Mouse (Mus musculus): Measurements from ENCODE around the gene Esp8.
"Not testable (repeated sequence)": the region's sequence is repeated elsewhere in the genome, so short reads cannot be mapped to it uniquely, and the experiment has no call there.

The Esp8 gene

DNA sequence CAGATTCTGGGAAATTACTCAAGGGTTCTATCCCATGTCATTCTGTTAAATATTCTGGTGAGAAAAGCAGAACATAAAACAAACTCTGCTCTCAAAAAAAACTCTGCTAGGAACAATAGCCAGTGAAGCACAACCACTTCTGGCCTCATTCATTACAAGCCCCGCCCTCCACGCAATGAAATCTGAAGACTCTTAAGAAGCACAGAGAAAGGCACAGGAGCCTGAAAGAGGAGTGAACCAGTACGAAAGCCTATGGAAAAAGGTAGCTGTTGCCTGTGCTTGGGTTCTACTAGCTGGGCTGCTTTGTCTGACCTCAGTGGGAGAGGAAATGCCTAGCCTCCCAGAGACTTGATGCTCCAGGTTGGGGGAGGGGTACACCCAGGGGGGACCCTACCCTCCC, at the start of gene Esp8:
Esp8 (plus strand) TSS at position 205 of the 400 bp plus-strand sequence.
- no peak for DNase-seq

DNA sequence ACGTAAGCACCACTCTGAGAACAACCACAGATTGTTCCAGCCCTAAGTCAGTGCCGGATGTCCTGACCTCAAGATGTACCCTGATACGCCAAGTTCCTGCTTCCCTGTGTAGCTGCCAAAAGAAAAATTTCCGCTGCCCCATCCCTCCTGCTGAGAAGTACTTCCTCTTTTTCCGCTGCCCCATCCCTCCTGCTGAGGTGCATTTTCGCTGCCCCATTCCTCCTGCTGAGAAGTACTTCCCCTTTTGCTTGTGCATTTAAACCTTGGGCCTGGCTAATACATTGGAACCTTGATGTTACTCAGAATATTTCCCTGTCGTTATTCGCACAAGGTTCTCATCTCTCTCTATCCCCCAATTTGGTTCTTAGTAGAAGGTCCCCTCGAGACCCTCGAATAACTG, 36.3 kb upstream of the Esp8 start:
- not testable (repeated sequence) for DNase-seq

DNA sequence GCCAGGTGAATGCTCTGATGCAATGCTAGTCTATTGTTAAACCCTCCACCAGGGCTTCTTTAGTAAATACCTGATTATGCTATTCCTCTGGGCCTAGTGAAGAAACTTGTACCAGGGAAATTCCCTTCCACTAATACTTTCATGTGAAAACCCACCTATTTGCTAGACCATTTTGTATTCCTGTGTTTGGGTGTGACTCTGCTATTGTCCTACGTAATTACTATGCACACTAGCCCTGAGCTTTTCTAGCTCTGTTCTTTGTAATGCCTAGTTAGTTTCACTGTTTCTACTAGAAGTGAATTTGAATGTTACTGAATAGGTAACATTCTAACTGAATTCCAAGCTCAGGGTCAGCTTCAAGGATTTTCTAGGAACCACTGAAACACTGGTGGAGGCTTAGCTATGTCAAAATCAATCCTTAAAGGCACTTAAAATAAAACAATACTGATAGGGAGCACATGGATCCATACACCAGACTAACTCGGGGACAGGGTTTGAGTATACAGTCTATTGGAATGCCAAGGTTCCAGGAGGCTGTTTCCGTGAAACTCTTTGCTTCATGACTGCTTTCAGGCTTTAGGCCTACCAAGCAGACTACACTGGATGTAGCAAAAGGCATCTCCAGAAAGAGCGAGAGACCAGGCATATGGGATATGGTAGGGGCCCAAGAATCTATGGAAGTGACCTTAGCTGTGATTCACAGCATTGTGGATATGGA, 24.2 kb upstream of the Esp8 start:
- not testable (repeated sequence) for DNase-seq

DNA sequence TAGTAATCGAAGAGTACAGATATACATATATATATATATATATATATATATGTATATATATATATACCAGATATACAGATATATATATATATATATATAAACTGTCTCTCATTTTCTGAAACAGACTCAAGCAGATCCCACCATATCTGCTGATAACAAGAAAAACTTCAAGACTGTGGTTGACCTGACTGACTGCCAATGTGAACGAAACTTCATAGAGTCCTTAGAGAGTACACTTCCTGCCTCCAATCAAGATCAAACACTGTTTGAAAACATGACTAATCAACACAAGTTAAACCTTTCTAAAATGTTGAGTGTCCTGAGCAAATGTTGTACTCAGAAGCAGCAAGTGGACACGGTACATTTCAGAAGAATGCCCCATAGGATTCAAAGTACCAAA, 10.0 kb downstream of the Esp8 start:
- no peak for DNase-seq

DNA sequence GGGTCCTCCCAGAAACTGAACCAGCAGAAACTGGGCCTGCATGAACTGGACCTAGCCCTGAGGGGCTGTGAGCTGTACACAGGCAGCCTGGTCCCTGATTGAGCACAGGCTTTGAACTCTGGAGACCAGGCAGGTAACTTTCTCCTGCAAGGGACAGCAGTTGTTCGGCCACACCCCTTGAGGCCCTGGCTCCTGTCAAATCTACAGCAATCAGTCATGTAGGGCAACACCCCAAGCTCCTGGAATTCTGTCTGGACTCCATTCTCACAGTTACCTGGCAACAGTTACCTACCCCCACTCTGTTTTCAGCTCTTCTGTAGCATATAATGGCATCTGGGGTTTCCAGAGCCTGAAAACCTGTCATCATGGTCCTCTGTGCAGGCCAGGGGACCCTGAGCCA, 11.3 kb downstream of the Esp8 start:
- DNase-seq, result no peak

DNA sequence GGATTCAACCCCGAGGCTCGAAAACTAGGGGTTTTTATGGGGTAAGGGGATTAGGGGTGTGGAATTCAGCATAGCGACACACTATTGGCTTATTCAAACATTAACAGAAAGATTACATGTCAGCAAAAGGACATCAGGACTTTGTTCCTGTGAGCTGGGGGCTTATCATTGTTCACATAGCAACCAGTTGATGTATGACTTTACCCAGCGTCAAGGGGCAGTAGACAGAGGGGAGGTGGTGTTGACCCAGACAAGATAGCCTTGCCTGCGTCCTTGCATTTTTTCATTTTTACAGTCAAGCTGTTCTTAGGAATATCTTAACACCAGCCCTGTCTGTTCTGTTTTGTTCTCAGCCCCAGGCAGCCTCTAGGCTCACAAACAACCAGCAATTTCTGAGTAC, 27.2 kb downstream of the Esp8 start:
- DNase-seq, result not testable (repeated sequence)

DNA sequence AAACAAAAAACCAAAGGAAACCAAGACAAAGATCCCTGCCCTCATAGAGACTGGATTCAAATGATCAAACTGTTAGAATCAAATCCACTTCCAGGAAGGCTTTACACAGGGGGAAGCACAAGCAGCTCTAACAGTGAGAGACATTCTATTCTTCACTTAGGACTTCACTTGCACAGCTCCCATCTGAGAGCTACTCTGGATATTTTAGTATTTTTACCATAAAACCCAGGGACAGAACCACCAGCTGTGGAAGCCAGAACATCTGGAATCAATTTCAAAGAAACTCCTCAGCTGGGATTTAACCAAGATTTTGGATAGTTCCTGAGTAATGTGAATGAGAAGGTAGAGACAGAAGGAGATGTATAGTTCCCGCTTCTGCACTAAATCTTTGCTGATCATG, 33.6 kb downstream of the Esp8 start:
- no peak for DNase-seq

DNA sequence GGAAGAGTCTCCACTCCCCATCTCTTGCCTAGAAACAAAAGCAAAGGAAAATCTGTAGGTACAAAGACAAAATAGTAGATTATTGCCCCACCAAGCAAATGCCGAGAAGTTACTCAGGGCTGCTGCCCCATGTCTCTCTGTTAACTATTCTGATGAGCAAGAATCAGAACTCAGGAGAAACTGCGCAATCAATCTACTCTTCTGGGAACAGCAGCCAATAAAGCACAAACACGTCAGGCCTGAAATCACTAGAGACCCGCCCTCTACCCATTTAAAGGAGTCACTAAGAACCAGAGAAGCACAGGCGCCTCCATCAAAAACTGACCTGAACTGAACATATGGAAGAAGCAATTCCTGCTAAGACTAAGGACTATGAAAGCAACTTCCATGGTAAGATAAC, 41.4 kb downstream of the Esp8 start, which contains the start of gene Esp6:
Esp6 (plus strand) TSS at position 301 of the 400 bp plus-strand sequence.
- no peak for DNase-seq

All from kidney, adult 9 months (tissue).